Mouse (Mus musculus): ENCODE measurements around the gene Diras1. TPM values are rescaled to one million over a fixed set of nuclear protein-coding genes. Genes with fewer than 3 reads are reported as not detected.

The Diras1 gene
- total and polyA plus RNA-seq, 2 experiments from 2014 or later, result 70.2 to 76.0 TPM

GRCm38 (mm10) chr10:80986754-80987153, 38.7 kb downstream of the Diras1 start:
- Histone ChIP-seq H3K4me3 (ENCODE audit: low read depth, low read length) (no peak overlapping the region), H3K27ac (ENCODE audit: low read depth, low read length) (no peak overlapping the region), H3K27me3 (ENCODE audit: insufficient read depth, low read length) (peaks cover 15% of the 10 kb centered on the region), H3K4me2 (ENCODE audit: low read depth) (no peak overlapping the region), H3K4me1 (ENCODE audit: insufficient read depth) (no peaks in the 10 kb centered on the region), H3K36me3 (ENCODE audit: insufficient read depth) (no peaks in the 10 kb centered on the region), H3K9me3 (ENCODE audit: low read length) (no peaks in the 10 kb centered on the region), H3K9ac (no peak overlapping the region)
- 71% methylated on average over 6 of the region's 6 CpGs for WGBS
- ATAC-seq (no peak), DNase-seq (no peak)
- no peak for TF ChIP-seq CTCF (IDR thresholded peaks at IDR 0.05; ENCODE audit: low read depth)

GRCm38 (mm10) chr10:80985970-80986701, 39.3 kb downstream of the Diras1 start:
- Histone ChIP-seq H3K4me2 (ENCODE audit: low read depth) (peak overlapping the region; percentile 39), H3K9ac (no peak overlapping the region), H3K9me3 (ENCODE audit: low read length) (no peaks in the 10 kb centered on the region), H3K36me3 (ENCODE audit: insufficient read depth) (no peaks in the 10 kb centered on the region), H3K27me3 (ENCODE audit: insufficient read depth, low read length) (peaks cover 15% of the 10 kb centered on the region), H3K4me3 (ENCODE audit: low read depth, low read length) (peak overlapping the region; percentile 17; the same call in 1 of the 2 replicates), H3K27ac (ENCODE audit: low read depth, low read length) (no peak overlapping the region), H3K4me1 (ENCODE audit: insufficient read depth) (no peaks in the 10 kb centered on the region)
- ATAC-seq, result no peak
- DNase-seq, result no peak
- TF ChIP-seq CTCF (IDR thresholded peaks at IDR 0.05; ENCODE audit: low read depth), result no peak
- 33% methylated on average over 13 of the region's 13 CpGs for WGBS

- Histone ChIP-seq H3K4me1 (ENCODE audit: insufficient read depth) (no peaks in the 10 kb centered on the region), H3K36me3 (ENCODE audit: insufficient read depth) (no peaks in the 10 kb centered on the region), H3K9me3 (ENCODE audit: low read length) (no peaks in the 10 kb centered on the region), H3K27me3 (ENCODE audit: insufficient read depth, low read length) (peaks cover 15% of the 10 kb centered on the region), H3K27ac (ENCODE audit: low read depth, low read length) (no peak overlapping the region), H3K4me3 (ENCODE audit: low read depth, low read length) (peak overlapping the region; percentile 17; the same call in 1 of the 2 replicates), H3K4me2 (ENCODE audit: low read depth) (peak overlapping the region; percentile 39), H3K9ac (no peak overlapping the region)
- TF ChIP-seq CTCF (IDR thresholded peaks at IDR 0.05; ENCODE audit: low read depth), result no peak
- ATAC-seq, result no peak
- DNase-seq, result no peak
- 9% methylated on average over 37 of the region's 37 CpGs for WGBS
Measured at GRCm38 (mm10) chr10:80985241-80985969, 40.1 kb downstream of the Diras1 start.

- TF ChIP-seq CTCF (IDR thresholded peaks at IDR 0.05; ENCODE audit: low read depth), result no peak
- WGBS, result 91% methylated on average over 12 of the region's 12 CpGs
- H3K27ac ChIP-seq (ENCODE audit: low read depth, low read length), result no peak overlapping the region
- DNase-seq, result no peak
- H3K4me1 ChIP-seq (ENCODE audit: insufficient read depth), result no peaks in the 10 kb centered on the region
- H3K4me3 ChIP-seq (ENCODE audit: low read depth, low read length), result no peak overlapping the region
- ATAC-seq, result no peak
- H3K9me3 ChIP-seq (ENCODE audit: low read length), result no peaks in the 10 kb centered on the region
- no peak overlapping the region for H3K9ac ChIP-seq
- H3K27me3 ChIP-seq (ENCODE audit: insufficient read depth, low read length), result peaks cover 15% of the 10 kb centered on the region
- H3K4me2 ChIP-seq (ENCODE audit: low read depth), result no peak overlapping the region
- H3K36me3 ChIP-seq (ENCODE audit: insufficient read depth), result no peaks in the 10 kb centered on the region
Measured at GRCm38 (mm10) chr10:80984223-80984622, 41.2 kb downstream of the Diras1 start.

GRCm38 (mm10) chr10:80982381-80982780, 43.1 kb downstream of the Diras1 start:
- no peaks in the 10 kb centered on the region for H3K9me3 ChIP-seq (ENCODE audit: low read length)
- H3K4me3 ChIP-seq (ENCODE audit: low read depth, low read length), result no peak overlapping the region
- DNase-seq (no peak), ATAC-seq (no peak)
- TF ChIP-seq CTCF (IDR thresholded peaks at IDR 0.05; ENCODE audit: low read depth), result no peak
- H3K4me2 ChIP-seq (ENCODE audit: low read depth), result no peak overlapping the region
- no peaks in the 10 kb centered on the region for H3K36me3 ChIP-seq (ENCODE audit: insufficient read depth)
- no peaks in the 10 kb centered on the region for H3K4me1 ChIP-seq (ENCODE audit: insufficient read depth)
- no peak overlapping the region for H3K9ac ChIP-seq
- peaks cover 15% of the 10 kb centered on the region for H3K27me3 ChIP-seq (ENCODE audit: insufficient read depth, low read length)
- no peak overlapping the region for H3K27ac ChIP-seq (ENCODE audit: low read depth, low read length)
- 76% methylated on average over 4 of the region's 4 CpGs for WGBS

GRCm38 (mm10) chr10:80981564-80982112, 43.8 kb downstream of the Diras1 start:
- H3K4me3 ChIP-seq (ENCODE audit: low read depth, low read length), result no peak overlapping the region
- WGBS, result 44% methylated on average over 7 of the region's 7 CpGs
- TF ChIP-seq CTCF (IDR thresholded peaks at IDR 0.05; ENCODE audit: low read depth), result no peak
- ATAC-seq, result no peak
- H3K36me3 ChIP-seq (ENCODE audit: insufficient read depth), result no peaks in the 10 kb centered on the region
- no peak for DNase-seq
- no peaks in the 10 kb centered on the region for H3K9me3 ChIP-seq (ENCODE audit: low read length)
- no peak overlapping the region for H3K27ac ChIP-seq (ENCODE audit: low read depth, low read length)
- no peak overlapping the region for H3K9ac ChIP-seq
- no peak overlapping the region for H3K4me2 ChIP-seq (ENCODE audit: low read depth)
- peaks cover 15% of the 10 kb centered on the region for H3K27me3 ChIP-seq (ENCODE audit: insufficient read depth, low read length)
- H3K4me1 ChIP-seq (ENCODE audit: insufficient read depth), result no peaks in the 10 kb centered on the region

- no peak overlapping the region for H3K4me3 ChIP-seq (ENCODE audit: low read depth, low read length)
Measured at GRCm38 (mm10) chr10:80975478-80975877, 50.0 kb downstream of the Diras1 start.

More at GRCm38 (mm10) chr10:80975478-80975877, 50.0 kb downstream of the Diras1 start:
- H3K9ac ChIP-seq, result no peak overlapping the region
- no peak overlapping the region for H3K4me2 ChIP-seq (ENCODE audit: low read depth)
- H3K27me3 ChIP-seq (ENCODE audit: insufficient read depth, low read length), result no peaks in the 10 kb centered on the region
- no peak for DNase-seq
- no peak overlapping the region for H3K27ac ChIP-seq (ENCODE audit: low read depth, low read length)
- no peaks in the 10 kb centered on the region for H3K9me3 ChIP-seq (ENCODE audit: low read length)
- ATAC-seq, result no peak
- peaks cover 4% of the 10 kb centered on the region; the same call in 1 of the 2 replicates for H3K4me1 ChIP-seq (ENCODE audit: insufficient read depth)
- no peaks in the 10 kb centered on the region for H3K36me3 ChIP-seq (ENCODE audit: insufficient read depth)
- 91% methylated on average over 11 of the region's 11 CpGs for WGBS
- TF ChIP-seq CTCF (IDR thresholded peaks at IDR 0.05; ENCODE audit: low read depth), result no peak
